In genomic region chr4:82302901-82303300, GRCm38 (mm10) we compare ENCODE assay signal across 13 mouse cellular contexts.
A peak's percentile ranks its signal among the peaks of the same experiment; 100 is the strongest.
DNase-seq lines count a peak whose midpoint lies in the region; ATAC-seq lines count a peak whose summit lies in the region.
"Had no signal": no experiment of that assay in that cellular context is flagged by ENCODE, and none has a peak within 500 bp of the region (broad histone marks: within the 10 kb centered on the region; RNA-seq: fewer than 3 reads in every experiment).

No protein-coding gene starts in this region.

- peaks cover 43% of the 10 kb centered on the region for H3K4me1 ChIP-seq in hindbrain, embryonic 10.5 days (replicated peaks)
- H3K4me1 ChIP-seq in hindbrain, embryonic 16.5 days (ENCODE audit: control insufficient read depth, insufficient read depth, low read depth, low read length): peaks cover 12% of the 10 kb centered on the region
- H3K4me1 ChIP-seq in embryonic facial prominence, embryonic 12.5 days: peaks cover 50% of the 10 kb centered on the region
- peaks cover 56% of the 10 kb centered on the region for H3K4me1 ChIP-seq in forebrain, embryonic 15.5 days
- H3K4me1 ChIP-seq in midbrain, embryonic 13.5 days (replicated peaks): peaks cover 49% of the 10 kb centered on the region

- H3K4me2 ChIP-seq in hindbrain, embryonic 16.5 days (ENCODE audit: low read length): no peak overlapping the region
- no peak overlapping the region for H3K4me2 ChIP-seq in embryonic facial prominence, embryonic 12.5 days (replicated peaks)
- H3K4me2 ChIP-seq in forebrain, embryonic 15.5 days (replicated peaks): no peak overlapping the region
- no peak overlapping the region for H3K4me2 ChIP-seq in midbrain, embryonic 13.5 days (replicated peaks)

- WGBS in hindbrain, embryonic 10.5 days: 84% methylated on average over 6 of the region's 6 CpGs
- 58% methylated on average over 6 of the region's 6 CpGs for WGBS in hindbrain, embryonic 16.5 days
- 61% methylated on average over 6 of the region's 6 CpGs for WGBS in embryonic facial prominence, embryonic 12.5 days
- WGBS in forebrain, embryonic 15.5 days: 41% methylated on average over 6 of the region's 6 CpGs
- 58% methylated on average over 6 of the region's 6 CpGs for WGBS in midbrain, embryonic 13.5 days

- H3K9me3 ChIP-seq in hindbrain, embryonic 10.5 days: no peaks in the 10 kb centered on the region
- H3K9me3 ChIP-seq in hindbrain, embryonic 16.5 days (ENCODE audit: control insufficient read depth, low read length): no peaks in the 10 kb centered on the region
- no peaks in the 10 kb centered on the region for H3K9me3 ChIP-seq in embryonic facial prominence, embryonic 12.5 days
- no peaks in the 10 kb centered on the region for H3K9me3 ChIP-seq in forebrain, embryonic 15.5 days
- H3K9me3 ChIP-seq in midbrain, embryonic 13.5 days: no peaks in the 10 kb centered on the region

- peaks cover 9% of the 10 kb centered on the region for H3K27me3 ChIP-seq in hindbrain, embryonic 10.5 days (ENCODE audit: insufficient read depth, poor library complexity, severe bottlenecking)
- H3K27me3 ChIP-seq in hindbrain, embryonic 16.5 days (replicated peaks; ENCODE audit: control insufficient read depth, insufficient read depth, low read length): no peaks in the 10 kb centered on the region
- no peaks in the 10 kb centered on the region for H3K27me3 ChIP-seq in embryonic facial prominence, embryonic 12.5 days
- no peaks in the 10 kb centered on the region for H3K27me3 ChIP-seq in forebrain, embryonic 15.5 days
- H3K27me3 ChIP-seq in midbrain, embryonic 13.5 days: no peaks in the 10 kb centered on the region

- H3K9ac ChIP-seq in hindbrain, embryonic 16.5 days (ENCODE audit: low read depth, low read length): no peak overlapping the region
- no peak overlapping the region for H3K9ac ChIP-seq in embryonic facial prominence, embryonic 12.5 days
- no peak overlapping the region for H3K9ac ChIP-seq in forebrain, embryonic 15.5 days (replicated peaks)
- H3K9ac ChIP-seq in midbrain, embryonic 13.5 days (replicated peaks): no peak overlapping the region

- peaks cover 1% of the 10 kb centered on the region; the same call in 1 of the 2 replicates for H3K36me3 ChIP-seq in hindbrain, embryonic 10.5 days
- no peaks in the 10 kb centered on the region; the same call in 1 of the 2 replicates for H3K36me3 ChIP-seq in hindbrain, embryonic 16.5 days (ENCODE audit: control insufficient read depth, insufficient read depth, low read length)
- H3K36me3 ChIP-seq in embryonic facial prominence, embryonic 12.5 days: peaks cover 8% of the 10 kb centered on the region
- peaks cover 3% of the 10 kb centered on the region for H3K36me3 ChIP-seq in forebrain, embryonic 15.5 days
- 0 out of 2 replicates have a peak, but pooled peaks cover under 1% of the 10 kb centered on the region for H3K36me3 ChIP-seq in midbrain, embryonic 13.5 days

- peak overlapping the region; percentile 83; the same call in 1 of the 2 replicates for H3K27ac ChIP-seq in hindbrain, embryonic 10.5 days
- no peak overlapping the region for H3K27ac ChIP-seq in hindbrain, embryonic 16.5 days (ENCODE audit: low read depth, low read length)
- peak overlapping the region; percentile 94 for H3K27ac ChIP-seq in embryonic facial prominence, embryonic 12.5 days
- peak overlapping the region; percentile 91 for H3K27ac ChIP-seq in forebrain, embryonic 15.5 days (replicated peaks)
- H3K27ac ChIP-seq in midbrain, embryonic 13.5 days: peak overlapping the region; percentile 65

- ATAC-seq in hindbrain, embryonic 16.5 days: no peak
- ATAC-seq in embryonic facial prominence, embryonic 12.5 days (ENCODE audit: insufficient number of reproducible peaks, insufficient read depth, low FRiP score, low TSS enrichment): no peak
- no peak for ATAC-seq in forebrain, embryonic 15.5 days (replicated peaks)
- no peak for ATAC-seq in midbrain, embryonic 13.5 days
- ATAC-seq in CD4-positive, CD25-positive, alpha-beta regulatory T cell, adult 4 months: no peak

- DNase-seq in hindbrain, embryonic 10.5 days (ENCODE audit: low spot score): no peak
- no peak for DNase-seq in spleen, adult 18-20 months
- DNase-seq: cerebellum, adult 11 months; cerebellum, postnatal 25 days; gastrocnemius, postnatal 10 days; kidney, adult 18-20 months; kidney, postnatal 25 days; lung, postnatal 14 days had no signal

- no peak overlapping the region for H3K4me3 ChIP-seq in hindbrain, embryonic 10.5 days
- no peak overlapping the region for H3K4me3 ChIP-seq in hindbrain, embryonic 16.5 days (ENCODE audit: low read length)
- no peak overlapping the region for H3K4me3 ChIP-seq in embryonic facial prominence, embryonic 12.5 days
- no peak overlapping the region for H3K4me3 ChIP-seq in forebrain, embryonic 15.5 days
- H3K4me3 ChIP-seq in midbrain, embryonic 13.5 days (replicated peaks): no peak overlapping the region
